Mouse (Mus musculus): ENCODE data around the gene Brk1.

Brk1 gene

GRCm38 (mm10) chr6:113604432-113605223 lies at the start of gene Brk1:
Gene Brk1, plus strand, starts transcription at chr6:113604772.
- DNase-seq (ENCODE audit: low spot score), result peak; percentile 91

- no peak for DNase-seq (ENCODE audit: low spot score)
Observed at GRCm38 (mm10) chr6:113559736-113560135, 44.8 kb upstream of the Brk1 start.

- no peak for DNase-seq (ENCODE audit: low spot score)
Observed at GRCm38 (mm10) chr6:113564557-113564956, 40.0 kb upstream of the Brk1 start.

- no peak for DNase-seq (ENCODE audit: low spot score)
Observed at GRCm38 (mm10) chr6:113576044-113576443, 28.5 kb upstream of the Brk1 start.

GRCm38 (mm10) chr6:113579306-113579705 lies 25.3 kb upstream of the Brk1 start:
- DNase-seq (ENCODE audit: low spot score), result no peak

- DNase-seq (ENCODE audit: low spot score), result no peak
Observed at GRCm38 (mm10) chr6:113583023-113583422, 21.5 kb upstream of the Brk1 start.

- DNase-seq (ENCODE audit: low spot score), result no peak
Observed at GRCm38 (mm10) chr6:113585065-113585464, 19.5 kb upstream of the Brk1 start.

GRCm38 (mm10) chr6:113586466-113587183 lies 17.9 kb upstream of the Brk1 start:
- DNase-seq (ENCODE audit: low spot score), result no peak

- no peak for DNase-seq (ENCODE audit: low spot score)
Observed at GRCm38 (mm10) chr6:113592637-113593036, 11.9 kb upstream of the Brk1 start.

GRCm38 (mm10) chr6:113597945-113598344 lies 6.6 kb upstream of the Brk1 start:
- no peak for DNase-seq (ENCODE audit: low spot score)

GRCm38 (mm10) chr6:113599833-113600232 lies 4.7 kb upstream of the Brk1 start:
- peak; percentile 60 for DNase-seq (ENCODE audit: low spot score)

- no peak for DNase-seq (ENCODE audit: low spot score)
Observed at GRCm38 (mm10) chr6:113600543-113601139, 3.9 kb upstream of the Brk1 start, which contains the start of gene Fancd2os. Gene Fancd2os, minus strand, starts transcription at chr6:113600715.

GRCm38 (mm10) chr6:113602821-113603220 lies 1.8 kb upstream of the Brk1 start:
- DNase-seq (ENCODE audit: low spot score), result no peak

- no peak for DNase-seq (ENCODE audit: low spot score)
Observed at GRCm38 (mm10) chr6:113603993-113604392, 579 bp upstream of the Brk1 start.

- DNase-seq (ENCODE audit: low spot score), result no peak
Observed at GRCm38 (mm10) chr6:113605224-113605545, 613 bp downstream of the Brk1 start.

- no peak for DNase-seq (ENCODE audit: low spot score)
Observed at GRCm38 (mm10) chr6:113608871-113609270, 4.3 kb downstream of the Brk1 start.

GRCm38 (mm10) chr6:113609293-113609692 lies 4.7 kb downstream of the Brk1 start:
- DNase-seq (ENCODE audit: low spot score), result no peak

- DNase-seq (ENCODE audit: low spot score), result peak; percentile 47
Observed at GRCm38 (mm10) chr6:113612258-113612969, 7.8 kb downstream of the Brk1 start.

GRCm38 (mm10) chr6:113614152-113614551 lies 9.6 kb downstream of the Brk1 start:
- DNase-seq (ENCODE audit: low spot score), result no peak

GRCm38 (mm10) chr6:113614997-113615396 lies 10.4 kb downstream of the Brk1 start:
- no peak for DNase-seq (ENCODE audit: low spot score)

GRCm38 (mm10) chr6:113615489-113615888 lies 10.9 kb downstream of the Brk1 start:
- DNase-seq (ENCODE audit: low spot score), result peak; percentile 68

- no peak for DNase-seq (ENCODE audit: low spot score)
Observed at GRCm38 (mm10) chr6:113623386-113623785, 18.8 kb downstream of the Brk1 start.

Data from testis, postnatal 14 days (tissue).